Mouse (Mus musculus) midbrain, embryonic 14.5 days (tissue): Measurements from ENCODE around the gene Plppr3. TPM values are rescaled to one million over a fixed set of nuclear protein-coding genes. Genes with fewer than 3 reads are reported as not detected.

ENCODE experiments used
- ATAC-seq: fragments of 200-750 bp; cut with Nextera tagmentation; 2 replicates; pipeline ENCODE4 v1.8.0; 2017; ENCODE audit warnings: moderate number of reproducible peaks, moderate library complexity; ENCODE audit not compliant: low FRiP score, low TSS enrichment
- DNase-seq: peaks from one replicate; pipeline ENCODE4 v3.0.0-alpha.2; 2015
- H3K27ac ChIP-seq: fragments of 300-500 bp; sonication (generic); replicated peaks from 2 replicates; pipeline ENCODE4 v1.5.1; 2014; ENCODE audit warnings: mild to moderate bottlenecking, low read depth, low read length, moderate library complexity
- H3K27me3 ChIP-seq: fragments of 300-500 bp; sonication (generic); 2 replicates; pipeline ENCODE4 v1.6.1; 2014; ENCODE audit warnings: low read length, control low read depth, mixed read lengths; ENCODE audit not compliant: control insufficient read depth, insufficient read depth
- H3K36me3 ChIP-seq: fragments of 300-500 bp; sonication (generic); 2 replicates; pipeline ENCODE4 v1.6.1; 2014; ENCODE audit warnings: low read length, control low read depth; ENCODE audit not compliant: control insufficient read depth, insufficient read depth
- H3K4me1 ChIP-seq: fragments of 300-500 bp; sonication (generic); 2 replicates; pipeline ENCODE4 v1.6.1; 2014; ENCODE audit warnings: mild to moderate bottlenecking, antibody characterized with exemption, low read length, control low read depth; ENCODE audit not compliant: control insufficient read depth, insufficient read depth
- H3K4me2 ChIP-seq: fragments of 300-500 bp; sonication (generic); 2 replicates; pipeline ENCODE4 v1.6.1; 2014; ENCODE audit warnings: mild to moderate bottlenecking, low read length, moderate library complexity
- H3K4me3 ChIP-seq: fragments of 300-500 bp; sonication (generic); replicated peaks from 2 replicates; pipeline ENCODE4 v1.5.1; 2014; ENCODE audit warnings: low read depth, low read length
- H3K9ac ChIP-seq: fragments of 300-500 bp; sonication (generic); replicated peaks from 2 replicates; pipeline ENCODE4 v1.6.1; 2014; ENCODE audit warnings: mild to moderate bottlenecking, low read length, moderate library complexity
- H3K9me3 ChIP-seq: fragments of 300-500 bp; sonication (generic); 2 replicates; pipeline ENCODE4 v1.6.1; 2016; ENCODE audit warnings: low read length, control low read depth, mixed read lengths; ENCODE audit not compliant: control insufficient read depth
- WGBS: fragments of 180-500 bp; shearing (Covaris S2); extraction: QIAGEN DNeasy Blood & Tissue Kit; methylation state at CpG from one replicate; pipeline ENCODE4 v1.1.7; 2014; 5-methylcytosine and 5-hydroxymethylcytosine counted together
- polyA plus RNA-seq: library from polyadenylated mRNA; unstranded; fragments of >200 nt; fragmentation: Nextera tagmentation; extraction: Ambion mirVana; gene quantifications from 2 replicates; pipeline ENCODE4 v1.2.1, GENCODE M21; 2014

The Plppr3 gene
- polyA plus RNA-seq: 342 and 375 TPM in 2 replicates

DNA sequence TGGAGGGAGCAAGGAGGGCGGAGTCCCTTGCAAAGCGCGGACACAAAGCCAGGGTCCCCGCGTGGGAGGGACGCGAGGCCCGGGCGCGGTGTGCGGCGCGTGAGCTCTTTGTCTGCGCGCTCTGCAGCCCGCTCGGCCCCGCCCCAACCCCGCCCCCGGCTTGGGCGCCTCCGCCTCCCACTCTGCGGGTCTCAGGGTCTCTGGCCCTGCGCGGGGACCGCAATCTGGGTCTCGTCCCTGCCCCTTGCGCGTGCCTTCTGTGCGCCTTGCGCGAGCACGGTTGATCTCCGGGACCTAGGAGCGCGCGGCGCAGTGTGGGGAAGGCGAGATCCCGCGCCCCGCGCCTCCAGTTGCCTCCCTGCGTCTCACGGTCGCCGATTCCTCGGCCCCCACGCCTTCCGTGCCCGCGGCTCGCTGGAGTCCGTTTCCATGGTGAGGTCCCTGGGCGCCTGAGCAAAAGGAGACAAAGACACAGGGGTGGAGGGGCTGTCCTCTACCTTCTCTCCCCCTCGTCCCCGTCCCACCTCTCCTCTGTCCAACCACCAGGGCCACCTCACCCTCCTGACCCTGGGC lies at the start of gene Plppr3, which contains the start of gene Prtn3:
Gene Plppr3 (minus strand): TSS at position 345 of the 573 bp plus-strand sequence.
Gene Prtn3 (plus strand): TSS at position 187 of the 573 bp plus-strand sequence.
- peak within 1 kb of the TSS; percentile 94 for H3K9ac ChIP-seq
- peak within 1 kb of the TSS; percentile 97 for H3K4me2 ChIP-seq
- peaks cover 24% of the 10 kb centered on the region for H3K4me1 ChIP-seq
- peak; percentile 88 for ATAC-seq
- DNase-seq: peak; percentile 95
- H3K9me3 ChIP-seq: no peaks in the 10 kb centered on the region
- H3K4me3 ChIP-seq: peak within 1 kb of the TSS; percentile 89
- WGBS: under 1% methylated on average over 57 of the region's 57 CpGs
- H3K27me3 ChIP-seq: no peaks in the 10 kb centered on the region
- peaks cover 22% of the 10 kb centered on the region for H3K36me3 ChIP-seq
- peak within 1 kb of the TSS; percentile 97 for H3K27ac ChIP-seq

DNA sequence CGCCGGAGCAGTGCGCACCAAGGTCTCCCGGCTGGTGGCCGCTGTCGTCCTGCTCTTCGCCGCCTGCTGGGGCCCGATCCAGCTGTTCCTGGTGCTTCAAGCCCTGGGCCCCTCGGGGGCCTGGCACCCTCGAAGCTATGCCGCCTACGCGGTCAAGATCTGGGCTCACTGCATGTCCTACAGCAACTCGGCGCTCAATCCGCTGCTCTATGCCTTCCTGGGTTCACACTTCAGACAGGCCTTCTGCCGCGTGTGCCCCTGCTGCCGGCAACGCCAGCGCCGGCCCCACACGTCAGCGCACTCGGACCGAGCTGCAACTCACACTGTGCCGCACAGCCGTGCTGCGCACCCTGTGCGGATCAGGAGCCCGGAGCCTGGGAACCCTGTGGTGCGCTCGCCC lies 47.1 kb upstream of the Plppr3 start:
- Histone ChIP-seq H3K27me3 (peaks cover 65% of the 10 kb centered on the region), H3K9me3 (no peaks in the 10 kb centered on the region), H3K9ac (peak overlapping the region; percentile 39), H3K36me3 (no peaks in the 10 kb centered on the region), H3K27ac (no peak overlapping the region), H3K4me2 (peak overlapping the region; percentile 42), H3K4me3 (peak overlapping the region; percentile 24), H3K4me1 (peaks cover 14% of the 10 kb centered on the region; the same call in 1 of the 2 replicates)
- DNase-seq (no peak), ATAC-seq (no peak)
- under 1% methylated on average over 34 of the region's 34 CpGs for WGBS

DNA sequence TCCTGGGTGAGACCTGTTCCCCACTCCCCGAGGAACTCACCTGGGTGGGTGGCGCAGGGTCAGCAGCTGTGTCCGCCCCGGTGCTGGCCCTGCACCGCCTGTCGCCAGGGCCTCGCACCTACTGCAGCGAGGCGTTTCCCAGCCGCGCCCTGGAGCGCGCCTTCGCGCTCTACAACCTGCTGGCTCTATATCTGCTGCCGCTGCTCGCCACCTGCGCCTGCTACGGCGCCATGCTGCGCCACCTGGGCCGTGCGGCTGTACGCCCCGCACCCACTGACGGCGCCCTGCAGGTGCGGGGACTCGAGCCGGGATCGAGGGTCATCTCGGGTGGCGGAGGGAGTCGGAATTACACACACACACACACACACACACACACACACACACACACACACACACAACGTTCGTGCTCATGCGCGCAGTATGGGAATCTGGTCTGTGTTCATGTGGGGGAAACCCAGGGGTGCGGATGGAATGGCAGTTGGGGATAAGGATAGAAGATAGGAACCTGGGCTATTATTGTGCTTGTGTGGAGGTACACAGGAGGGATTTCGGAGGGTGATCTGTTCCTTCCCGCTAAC lies 46.6 kb upstream of the Plppr3 start, which contains the start of gene R3hdm4:
Gene R3hdm4 (minus strand): TSS at position 251 of the 578 bp plus-strand sequence.
- Histone ChIP-seq H3K4me1 (peaks cover 12% of the 10 kb centered on the region), H3K36me3 (no peaks in the 10 kb centered on the region), H3K4me2 (peak within 1 kb of the TSS; percentile 42), H3K4me3 (peak within 1 kb of the TSS; percentile 24), H3K9me3 (no peaks in the 10 kb centered on the region), H3K27me3 (peaks cover 65% of the 10 kb centered on the region), H3K27ac (no peak within 1 kb of the TSS), H3K9ac (peak within 1 kb of the TSS; percentile 39)
- ATAC-seq: no peak
- WGBS: 4% methylated on average over 41 of the region's 41 CpGs
- DNase-seq: no peak

DNA sequence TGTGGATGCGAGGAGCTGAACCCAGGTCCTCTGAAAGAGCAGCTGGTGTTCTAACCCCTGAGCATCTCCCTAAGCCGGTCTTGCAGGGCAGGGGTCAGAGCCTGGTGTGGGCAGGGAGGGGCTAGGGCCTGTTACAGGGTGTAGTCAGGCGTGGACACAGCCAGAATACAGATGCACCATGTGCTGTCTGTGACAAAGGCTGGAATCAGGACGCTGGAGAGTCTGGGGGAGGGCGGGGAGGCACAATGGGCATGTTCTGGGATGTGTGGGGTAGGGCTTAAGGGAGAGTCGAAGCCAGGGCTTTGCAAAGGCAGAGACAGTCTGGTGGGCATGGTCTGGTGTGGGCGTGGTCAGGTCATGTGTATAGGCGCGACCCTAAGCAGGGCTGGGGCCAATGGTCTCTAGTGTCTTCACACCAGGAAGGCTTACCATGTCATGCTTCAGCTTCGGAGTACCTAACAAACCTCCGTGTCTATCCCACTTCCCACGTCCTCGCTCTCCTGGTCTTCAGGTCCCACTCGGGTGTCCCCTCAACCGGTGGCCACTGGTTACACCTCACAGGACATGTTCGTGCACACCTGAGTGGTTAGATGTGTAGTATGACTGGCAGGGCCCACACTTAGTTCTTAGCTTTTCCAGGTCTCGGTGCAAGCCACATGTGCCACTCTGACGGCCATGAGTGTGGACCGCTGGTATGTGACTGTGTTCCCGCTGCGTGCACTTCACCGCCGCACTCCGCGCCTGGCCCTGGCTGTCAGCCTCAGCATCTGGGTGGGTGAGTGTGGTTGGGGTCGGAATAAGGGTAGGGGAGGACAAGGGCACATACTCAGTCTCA lies 45.8 kb upstream of the Plppr3 start:
- Histone ChIP-seq H3K9me3 (no peaks in the 10 kb centered on the region), H3K4me3 (peak overlapping the region; percentile 24), H3K4me1 (peaks cover 16% of the 10 kb centered on the region), H3K9ac (no peak overlapping the region), H3K27me3 (peaks cover 65% of the 10 kb centered on the region), H3K4me2 (peak overlapping the region; percentile 42), H3K36me3 (no peaks in the 10 kb centered on the region), H3K27ac (no peak overlapping the region)
- ATAC-seq (no peak), DNase-seq (no peak)
- WGBS: 11% methylated on average over 26 of the region's 26 CpGs

DNA sequence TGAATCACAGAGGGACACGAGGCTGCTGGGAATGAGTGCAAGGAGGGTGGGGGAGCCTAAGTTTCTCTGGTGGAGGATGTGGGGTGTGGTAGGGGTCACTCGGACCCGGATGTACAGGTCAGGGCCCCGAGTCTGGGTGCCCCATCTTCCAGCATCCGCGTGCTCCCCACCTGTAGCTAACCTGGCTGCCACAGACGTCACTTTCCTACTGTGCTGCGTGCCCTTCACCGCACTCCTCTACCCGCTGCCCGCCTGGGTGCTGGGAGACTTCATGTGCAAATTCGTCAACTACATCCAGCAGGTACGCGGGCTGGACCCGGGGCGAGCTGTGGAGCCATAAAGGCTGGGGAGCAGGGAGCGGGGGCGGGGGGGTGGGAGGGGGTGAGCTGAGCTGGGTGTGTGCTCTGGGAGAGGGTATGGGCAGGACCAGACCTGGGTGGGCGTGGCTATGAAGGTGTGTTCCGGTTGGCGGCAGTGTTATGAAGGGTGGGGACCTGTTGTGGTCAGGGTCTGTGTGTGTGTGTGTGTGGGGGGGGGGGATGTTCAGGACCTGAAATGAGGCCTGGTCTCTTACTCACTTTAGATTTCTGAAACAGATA lies 44.9 kb upstream of the Plppr3 start:
- DNase-seq: no peak
- Histone ChIP-seq H3K9ac (no peak overlapping the region), H3K4me1 (peaks cover 23% of the 10 kb centered on the region), H3K27me3 (peaks cover 65% of the 10 kb centered on the region), H3K36me3 (no peaks in the 10 kb centered on the region), H3K4me3 (0 out of 2 replicates have a peak overlapping the region, but pooled peaks have one; percentile 2), H3K9me3 (no peaks in the 10 kb centered on the region), H3K4me2 (no peak overlapping the region), H3K27ac (no peak overlapping the region)
- 3% methylated on average over 21 of the region's 21 CpGs for WGBS
- ATAC-seq: no peak

DNA sequence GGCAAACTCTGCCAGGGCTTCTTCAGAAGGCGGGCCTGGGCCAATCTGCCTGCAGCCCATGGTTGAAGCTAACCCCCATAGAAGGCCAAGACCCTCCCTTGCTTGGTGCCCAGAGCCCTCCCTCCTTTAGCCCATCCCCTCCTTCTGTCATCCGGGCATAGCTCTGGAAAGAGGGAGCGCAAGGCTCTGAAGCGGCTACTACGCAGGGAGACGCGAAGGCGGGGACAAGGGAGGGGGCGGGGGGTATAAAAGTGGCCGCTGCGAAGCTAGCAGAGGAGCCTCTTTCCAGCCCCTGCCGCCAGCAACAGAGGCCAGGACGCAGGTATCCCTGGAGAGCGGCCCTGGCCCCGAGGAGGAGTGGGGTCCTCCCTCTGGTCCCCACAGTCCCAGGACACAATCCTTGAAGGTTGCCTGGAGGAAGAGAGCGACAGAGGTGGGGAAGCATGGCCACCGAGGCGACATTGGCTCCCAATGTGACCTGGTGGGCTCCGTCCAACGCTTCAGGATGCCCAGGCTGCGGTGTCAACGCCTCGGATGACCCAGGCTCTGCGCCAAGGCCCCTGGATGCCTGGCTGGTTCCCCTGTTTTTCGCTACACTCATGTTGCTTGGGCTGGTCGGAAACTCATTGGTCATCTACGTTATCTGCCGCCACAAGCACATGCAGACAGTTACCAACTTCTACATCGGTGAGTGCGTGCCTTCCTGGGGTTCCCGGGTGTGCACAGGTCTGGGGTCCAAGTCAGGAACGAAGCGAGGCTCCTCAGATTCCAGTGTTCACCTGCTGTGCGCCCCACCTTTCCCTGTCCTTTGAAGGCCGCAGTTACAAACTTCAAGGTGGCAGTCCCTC lies 44.0 kb upstream of the Plppr3 start:
- Histone ChIP-seq H3K4me3 (no peak overlapping the region), H3K36me3 (no peaks in the 10 kb centered on the region), H3K4me2 (0 out of 2 replicates have a peak overlapping the region, but pooled peaks have one; percentile 4), H3K9me3 (no peaks in the 10 kb centered on the region), H3K27me3 (peaks cover 60% of the 10 kb centered on the region), H3K9ac (no peak overlapping the region), H3K27ac (no peak overlapping the region), H3K4me1 (peaks cover 29% of the 10 kb centered on the region)
- no peak for ATAC-seq
- no peak for DNase-seq
- WGBS: 4% methylated on average over 35 of the region's 35 CpGs

DNA sequence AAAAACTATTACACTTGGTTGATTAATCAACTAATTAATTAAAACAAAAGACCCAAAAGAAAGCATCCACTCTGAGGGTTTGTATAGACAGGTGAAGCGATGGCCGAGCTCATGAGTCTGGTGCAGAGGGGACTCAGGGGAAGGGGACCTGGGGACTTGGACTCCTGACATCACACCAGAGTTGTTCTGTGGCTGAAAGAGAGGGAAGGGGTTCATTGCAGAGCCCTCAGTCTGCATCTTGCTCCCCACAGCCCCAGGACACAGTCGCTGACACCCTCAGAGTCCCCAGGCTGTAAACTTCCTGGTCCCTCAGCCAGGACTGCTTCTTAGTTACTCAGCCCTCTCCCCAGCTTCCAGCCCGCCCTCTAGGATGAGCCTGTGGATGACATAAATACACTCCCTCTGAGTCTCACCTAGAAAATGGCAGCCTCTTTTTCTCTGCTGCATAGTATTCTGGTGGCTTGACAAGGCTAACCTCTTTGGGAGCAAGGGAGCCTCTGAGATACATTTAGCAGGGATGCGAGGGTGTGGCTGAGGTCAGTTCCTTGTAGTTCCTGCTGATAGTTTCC lies 43.2 kb upstream of the Plppr3 start:
- no peak overlapping the region for H3K9ac ChIP-seq
- no peaks in the 10 kb centered on the region for H3K9me3 ChIP-seq
- no peak for DNase-seq
- H3K4me3 ChIP-seq: peak overlapping the region; percentile 69
- H3K4me1 ChIP-seq: peaks cover 29% of the 10 kb centered on the region
- H3K27me3 ChIP-seq: peaks cover 52% of the 10 kb centered on the region
- H3K27ac ChIP-seq: no peak overlapping the region
- no peaks in the 10 kb centered on the region for H3K36me3 ChIP-seq
- WGBS: 58% methylated on average over 5 of the region's 5 CpGs
- H3K4me2 ChIP-seq: peak overlapping the region; percentile 93
- no peak for ATAC-seq
